8 mouse cellular contexts compared by ENCODE assay signal in the genomic region with DNA sequence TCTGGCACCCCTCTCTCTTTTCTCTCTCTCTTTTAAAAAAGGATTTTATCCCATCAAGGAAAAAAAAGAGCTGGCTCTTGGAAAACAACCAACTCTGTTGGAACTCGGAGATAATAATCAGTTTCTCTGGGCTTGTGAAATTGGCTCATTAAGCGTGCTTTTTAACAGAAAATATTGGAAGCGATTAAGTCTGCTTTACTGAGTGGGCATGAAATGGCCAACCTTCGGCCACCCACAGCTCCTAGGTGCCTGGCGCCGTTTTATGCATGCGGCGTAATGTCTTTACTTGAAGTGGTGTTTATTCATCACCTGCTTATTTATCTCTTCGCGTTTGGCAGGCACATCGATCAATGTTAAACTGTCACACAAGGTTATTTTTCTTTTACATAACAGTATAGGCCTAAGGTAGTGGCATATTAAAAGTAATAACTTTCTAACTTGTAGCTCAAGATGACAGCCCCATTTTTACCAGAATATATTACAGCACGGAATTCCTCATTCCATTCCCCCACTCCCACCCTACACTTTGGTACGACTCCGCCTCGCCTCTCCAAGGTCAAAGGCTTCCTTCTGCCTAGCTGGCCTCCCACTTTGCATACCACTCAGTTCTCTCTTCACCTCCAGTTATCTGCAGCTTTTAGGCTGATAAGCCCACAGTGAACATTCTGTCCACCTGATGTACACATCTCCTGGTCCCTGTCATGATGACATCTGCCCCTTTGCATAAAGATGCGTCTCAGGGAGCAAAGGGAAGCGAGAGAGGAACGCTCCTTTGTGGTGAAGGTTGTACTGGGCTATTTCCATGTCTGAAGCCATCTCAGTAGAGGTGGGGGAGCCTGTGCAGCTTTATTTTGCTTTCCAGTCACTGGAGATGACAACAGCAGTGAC.
DNase-seq lines count a peak whose midpoint lies in the region; ATAC-seq lines count a peak whose summit lies in the region.

No protein-coding gene starts in this region.

- DNase-seq in ZHBTc4 (ENCODE audit: low read depth, low spot score): peak; percentile 23
- DNase-seq in urinary bladder, adult 2 months (ENCODE audit: low spot score): no peak
- no peak for DNase-seq in thymus, postnatal 10 days (ENCODE audit: low spot score in 2 of 2)
- DNase-seq in frontal cortex, postnatal 25 days (ENCODE audit: low spot score in 2 of 2): no peak

- WGBS in intestine, embryonic 15.5 days: 57% methylated on average over 18 of the region's 18 CpGs
- 57% methylated on average over 18 of the region's 18 CpGs for WGBS in intestine, embryonic 16.5 days
- 19% methylated on average over 18 of the region's 18 CpGs for WGBS in forebrain, embryonic 15.5 days
- WGBS in midbrain, embryonic 13.5 days: 53% methylated on average over 18 of the region's 18 CpGs

- 0 out of 2 replicates have a peak, but pooled peaks have one; percentile 57 for ATAC-seq in intestine, embryonic 15.5 days
- ATAC-seq in intestine, embryonic 16.5 days: no peak
- ATAC-seq in forebrain, embryonic 15.5 days (replicated peaks): peak; percentile 71
- ATAC-seq in midbrain, embryonic 13.5 days: peak; percentile 43

- no peak overlapping the region for H3K9ac ChIP-seq in intestine, embryonic 15.5 days
- H3K9ac ChIP-seq in intestine, embryonic 16.5 days (ENCODE audit: low read depth, low read length): no peak overlapping the region
- H3K9ac ChIP-seq in forebrain, embryonic 15.5 days (replicated peaks): no peak overlapping the region
- no peak overlapping the region; the same call in 1 of the 2 replicates for H3K9ac ChIP-seq in midbrain, embryonic 13.5 days (replicated peaks)

- peaks cover 2% of the 10 kb centered on the region; the same call in 1 of the 2 replicates for H3K4me1 ChIP-seq in intestine, embryonic 15.5 days (replicated peaks)
- peaks cover 2% of the 10 kb centered on the region; the same call in 1 of the 2 replicates for H3K4me1 ChIP-seq in intestine, embryonic 16.5 days (ENCODE audit: control insufficient read depth, insufficient read depth, low read length)
- H3K4me1 ChIP-seq in forebrain, embryonic 15.5 days: peaks cover 18% of the 10 kb centered on the region
- H3K4me1 ChIP-seq in midbrain, embryonic 13.5 days (replicated peaks): peaks cover 19% of the 10 kb centered on the region

- H3K9me3 ChIP-seq in intestine, embryonic 15.5 days: no peaks in the 10 kb centered on the region
- H3K9me3 ChIP-seq in intestine, embryonic 16.5 days (ENCODE audit: control insufficient read depth, low read length): no peaks in the 10 kb centered on the region
- H3K9me3 ChIP-seq in forebrain, embryonic 15.5 days: no peaks in the 10 kb centered on the region
- no peaks in the 10 kb centered on the region for H3K9me3 ChIP-seq in midbrain, embryonic 13.5 days

- no peak overlapping the region for H3K4me2 ChIP-seq in intestine, embryonic 15.5 days (replicated peaks)
- H3K4me2 ChIP-seq in intestine, embryonic 16.5 days (ENCODE audit: low read depth, low read length): no peak overlapping the region
- no peak overlapping the region for H3K4me2 ChIP-seq in forebrain, embryonic 15.5 days (replicated peaks)
- no peak overlapping the region for H3K4me2 ChIP-seq in midbrain, embryonic 13.5 days (replicated peaks)

- no peak overlapping the region for H3K4me3 ChIP-seq in intestine, embryonic 15.5 days (replicated peaks)
- H3K4me3 ChIP-seq in intestine, embryonic 16.5 days (ENCODE audit: low read length): no peak overlapping the region
- H3K4me3 ChIP-seq in forebrain, embryonic 15.5 days: no peak overlapping the region
- H3K4me3 ChIP-seq in midbrain, embryonic 13.5 days (replicated peaks): no peak overlapping the region

- no peak overlapping the region for H3K27ac ChIP-seq in intestine, embryonic 15.5 days
- no peak overlapping the region for H3K27ac ChIP-seq in intestine, embryonic 16.5 days (ENCODE audit: low read length)
- H3K27ac ChIP-seq in forebrain, embryonic 15.5 days (replicated peaks): peak overlapping the region; percentile 55
- H3K27ac ChIP-seq in midbrain, embryonic 13.5 days: peak overlapping the region; percentile 39

- no peaks in the 10 kb centered on the region for H3K27me3 ChIP-seq in intestine, embryonic 15.5 days (replicated peaks)
- H3K27me3 ChIP-seq in intestine, embryonic 16.5 days (replicated peaks; ENCODE audit: control insufficient read depth, insufficient read depth, low read length): no peaks in the 10 kb centered on the region
- no peaks in the 10 kb centered on the region; the same call in 1 of the 2 replicates for H3K27me3 ChIP-seq in forebrain, embryonic 15.5 days
- no peaks in the 10 kb centered on the region for H3K27me3 ChIP-seq in midbrain, embryonic 13.5 days

- H3K36me3 ChIP-seq in intestine, embryonic 15.5 days: no peaks in the 10 kb centered on the region
- H3K36me3 ChIP-seq in intestine, embryonic 16.5 days (ENCODE audit: control insufficient read depth, insufficient read depth, low read length): no peaks in the 10 kb centered on the region
- no peaks in the 10 kb centered on the region for H3K36me3 ChIP-seq in forebrain, embryonic 15.5 days
- no peaks in the 10 kb centered on the region for H3K36me3 ChIP-seq in midbrain, embryonic 13.5 days

Comparison
In these comparisons a context has a peak if more than half of its experiments do, and no peak if none do; other contexts are left out.
1. H3K27ac ChIP-seq: peak in forebrain, embryonic 15.5 days (single experiment) and midbrain, embryonic 13.5 days (single experiment); none in intestine, embryonic 15.5 days (single experiment) and intestine, embryonic 16.5 days (single experiment).